ENCODE assay signal across 8 mouse cellular contexts in genomic region chr15:12066857-12067211, GRCm38 (mm10). TPM values are rescaled to one million over a fixed set of nuclear protein-coding genes. Genes with fewer than 3 reads are reported as not detected.
DNase-seq lines count a peak whose midpoint lies in the region; ATAC-seq and TF ChIP-seq lines count a peak whose summit lies in the region.

No protein-coding gene starts in this region.

- no peak overlapping the region for H3K4me2 ChIP-seq in kidney, embryonic 16.5 days (replicated peaks; ENCODE audit: low read depth, low read length)
- no peak overlapping the region for H3K4me2 ChIP-seq in hindbrain, embryonic 14.5 days (replicated peaks)
- peak overlapping the region; percentile 6; the same call in 1 of the 2 replicates for H3K4me2 ChIP-seq in midbrain, postnatal 0 days (ENCODE audit: low read depth, low read length, poor library complexity, severe bottlenecking)

- peaks cover 6% of the 10 kb centered on the region; the same call in 1 of the 2 replicates for H3K4me1 ChIP-seq in cerebellum, adult 2 months (ENCODE audit: control insufficient read depth, insufficient read depth, low read length)
- peaks cover 24% of the 10 kb centered on the region for H3K4me1 ChIP-seq in kidney, embryonic 16.5 days (ENCODE audit: insufficient read depth, low read length)
- H3K4me1 ChIP-seq in hindbrain, embryonic 14.5 days (replicated peaks; ENCODE audit: control insufficient read depth, insufficient read depth, low read length): 0 out of 2 replicates have a peak, but pooled peaks cover 4% of the 10 kb centered on the region
- 0 out of 2 replicates have a peak, but pooled peaks cover 4% of the 10 kb centered on the region for H3K4me1 ChIP-seq in midbrain, postnatal 0 days (ENCODE audit: insufficient read depth, low read length)

- no peak for TF ChIP-seq CTCF in cerebellum, adult 2 months (IDR thresholded peaks at IDR 0.05; ENCODE audit: borderline replicate concordance, insufficient read depth, low read depth, low read length)
- no peak for TF ChIP-seq CTCF in midbrain, postnatal 0 days (IDR thresholded peaks at IDR 0.05)

- H3K4me3 ChIP-seq in cerebellum, adult 2 months (replicated peaks; ENCODE audit: insufficient read depth, low read depth, low read length): peak overlapping the region; percentile 7
- no peak overlapping the region for H3K4me3 ChIP-seq in kidney, embryonic 16.5 days (ENCODE audit: low read length)
- H3K4me3 ChIP-seq in hindbrain, embryonic 14.5 days (replicated peaks; ENCODE audit: low read length): no peak overlapping the region
- no peak overlapping the region for H3K4me3 ChIP-seq in midbrain, postnatal 0 days (ENCODE audit: low read depth, low read length)

- no peak for DNase-seq in cerebellum, adult 2 months
- DNase-seq in cerebellum, postnatal 25 days: no peak
- DNase-seq in kidney, postnatal 36 days: no peak
- DNase-seq in hindbrain, embryonic 14.5 days (ENCODE audit: low spot score): no peak
- no peak for DNase-seq in midbrain, postnatal 0 days (ENCODE audit: low spot score)
- DNase-seq in adrenal gland, postnatal 10 days: no peak
- no peak for DNase-seq in adrenal gland, adult 8-10 months

- H3K27me3 ChIP-seq in cerebellum, adult 2 months (ENCODE audit: control insufficient read depth, insufficient read depth, low read length): no peaks in the 10 kb centered on the region
- H3K27me3 ChIP-seq in kidney, embryonic 16.5 days (ENCODE audit: insufficient read depth, low read length): no peaks in the 10 kb centered on the region
- no peaks in the 10 kb centered on the region for H3K27me3 ChIP-seq in hindbrain, embryonic 14.5 days (ENCODE audit: control insufficient read depth, insufficient read depth, low read length)
- H3K27me3 ChIP-seq in midbrain, postnatal 0 days (ENCODE audit: insufficient read depth, low read length): no peaks in the 10 kb centered on the region

- TF ChIP-seq POLR2A in cerebellum, adult 2 months (IDR thresholded peaks at IDR 0.05; ENCODE audit: borderline replicate concordance, insufficient read depth, low read length): no peak

- no peak for ATAC-seq in kidney, embryonic 16.5 days (ENCODE audit: low FRiP score, low TSS enrichment)
- no peak for ATAC-seq in hindbrain, embryonic 14.5 days (ENCODE audit: low FRiP score)
- ATAC-seq in midbrain, postnatal 0 days (ENCODE audit: low FRiP score): no peak

- H3K36me3 ChIP-seq in kidney, embryonic 16.5 days (ENCODE audit: insufficient read depth, low read length): no peaks in the 10 kb centered on the region
- H3K36me3 ChIP-seq in hindbrain, embryonic 14.5 days (replicated peaks; ENCODE audit: control insufficient read depth, insufficient read depth): no peaks in the 10 kb centered on the region
- H3K36me3 ChIP-seq in midbrain, postnatal 0 days (ENCODE audit: insufficient read depth, low read length): no peaks in the 10 kb centered on the region

- no peak overlapping the region for H3K27ac ChIP-seq in cerebellum, adult 2 months (ENCODE audit: insufficient read depth, low read length)
- H3K27ac ChIP-seq in kidney, embryonic 16.5 days (ENCODE audit: low read length): peak overlapping the region; percentile 71
- peak overlapping the region; percentile 16; the same call in 1 of the 2 replicates for H3K27ac ChIP-seq in hindbrain, embryonic 14.5 days
- peak overlapping the region; percentile 32; the same call in 1 of the 2 replicates for H3K27ac ChIP-seq in midbrain, postnatal 0 days (ENCODE audit: low read depth, low read length)

- H3K9ac ChIP-seq in kidney, embryonic 16.5 days (replicated peaks; ENCODE audit: low read length): 0 out of 2 replicates have a peak overlapping the region, but pooled peaks have one; percentile 3
- no peak overlapping the region for H3K9ac ChIP-seq in hindbrain, embryonic 14.5 days
- H3K9ac ChIP-seq in midbrain, postnatal 0 days (replicated peaks; ENCODE audit: low read length, poor library complexity, severe bottlenecking): 0 out of 2 replicates have a peak overlapping the region, but pooled peaks have one; percentile 8

- no peaks in the 10 kb centered on the region for H3K9me3 ChIP-seq in kidney, embryonic 16.5 days (ENCODE audit: low read length)
- 0 out of 2 replicates have a peak, but pooled peaks cover 6% of the 10 kb centered on the region for H3K9me3 ChIP-seq in hindbrain, embryonic 14.5 days (ENCODE audit: control insufficient read depth, low read length)
- H3K9me3 ChIP-seq in midbrain, postnatal 0 days (ENCODE audit: low read length): no peaks in the 10 kb centered on the region

- 35% methylated on average over 6 of the region's 6 CpGs for WGBS in cerebellum, adult 2 months
- 65% methylated on average over 6 of the region's 6 CpGs for WGBS in kidney, embryonic 16.5 days
- 65% methylated on average over 6 of the region's 6 CpGs for WGBS in hindbrain, embryonic 14.5 days
- 49% methylated on average over 6 of the region's 6 CpGs for WGBS in midbrain, postnatal 0 days

RNA-seq across cellular contexts. Expression of gene Zfr, which starts 50.8 kb away (rescaled TPM):
- polyA plus RNA-seq in cerebellum, adult 2 months (2012; rRNA removed): 109 and 111 TPM in 2 replicates
- 101 and 108 TPM in 2 replicates for polyA plus RNA-seq in kidney, embryonic 16.5 days (2015; fragmentation: Nextera tagmentation; extraction: Ambion mirVana)
- 228 and 233 TPM in 2 replicates for polyA plus RNA-seq in hindbrain, embryonic 14.5 days (2014; fragmentation: Nextera tagmentation; extraction: Ambion mirVana)
- 245 and 300 TPM in 2 replicates for total RNA-seq in midbrain, postnatal 0 days (2014; rRNA removed)
- polyA plus RNA-seq in midbrain, postnatal 0 days (2015; fragmentation: Nextera tagmentation; extraction: Ambion mirVana): 198 and 212 TPM in 2 replicates
- total RNA-seq in adrenal gland, postnatal 10 days (2021): 100 to 1,000 TPM; 111 to 130 TPM
- 100 to 1,000 TPM; 109 to 191 (median 172) TPM for total RNA-seq in adrenal gland, adult 8-10 months (2022)
